Mouse (Mus musculus) lung, postnatal 0 days (tissue): ENCODE data around the gene Ddx19b. TPM values are rescaled to one million over a fixed set of nuclear protein-coding genes. Genes with fewer than 3 reads are reported as not detected.

ENCODE experiments used
- ATAC-seq: fragments of 200-750 bp; cut with Nextera tagmentation; 2 replicates; pipeline ENCODE4 v1.8.0; 2017; ENCODE audit warnings: moderate library complexity
- DNase-seq: peaks from one replicate; pipeline ENCODE4 v3.0.0-alpha.2; 2016; ENCODE audit warnings: low spot score
- H3K27ac ChIP-seq: fragments of 300-500 bp; sonication (generic); 2 replicates; pipeline ENCODE4 v1.5.1; 2014; ENCODE audit warnings: antibody characterized with exemption, mild to moderate bottlenecking, low read length, mixed read lengths
- H3K27me3 ChIP-seq: fragments of 300-500 bp; sonication (generic); replicated peaks from 2 replicates; pipeline ENCODE4 v1.6.1; 2014; ENCODE audit warnings: low read length, mixed read lengths; ENCODE audit not compliant: insufficient read depth
- H3K36me3 ChIP-seq: fragments of 300-500 bp; sonication (generic); 2 replicates; pipeline ENCODE4 v1.6.1; 2014; ENCODE audit warnings: low read length, mixed read lengths; ENCODE audit not compliant: insufficient read depth
- H3K4me1 ChIP-seq: fragments of 300-500 bp; sonication (generic); 2 replicates; pipeline ENCODE4 v1.6.1; 2014; ENCODE audit warnings: antibody characterized with exemption, low read depth, low read length, mixed read lengths; ENCODE audit not compliant: insufficient read depth
- H3K4me2 ChIP-seq: fragments of 300-500 bp; sonication (generic); replicated peaks from 2 replicates; pipeline ENCODE4 v1.6.1; 2014; ENCODE audit warnings: low read depth, mild to moderate bottlenecking, low read length, moderate library complexity, mixed read lengths
- H3K4me3 ChIP-seq: fragments of 300-500 bp; sonication (generic); 2 replicates; pipeline ENCODE4 v1.5.1; 2014; ENCODE audit warnings: low read depth, low read length
- H3K9ac ChIP-seq: fragments of 300-500 bp; sonication (generic); replicated peaks from 2 replicates; pipeline ENCODE4 v1.6.1; 2014; ENCODE audit warnings: low read depth, mild to moderate bottlenecking
- H3K9me3 ChIP-seq: fragments of 300-500 bp; sonication (generic); 2 replicates; pipeline ENCODE4 v1.6.1; 2016; ENCODE audit warnings: low read length, mixed read lengths
- CTCF ChIP-seq: IDR thresholded peaks from 2 replicates; pipeline ENCODE4 v1.5.1; 2016; ENCODE audit warnings: antibody characterized with exemption, mild to moderate bottlenecking
- EP300 ChIP-seq: IDR thresholded peaks from 2 replicates; pipeline ENCODE4 v1.6.1; 2016; ENCODE audit warnings: antibody characterized with exemption, mild to moderate bottlenecking, control low read depth
- WGBS: fragments of 180-500 bp; shearing (Covaris S2); extraction: QIAGEN DNeasy Blood & Tissue Kit; methylation state at CpG from one replicate; pipeline ENCODE4 v1.1.7; 2014; 5-methylcytosine and 5-hydroxymethylcytosine counted together
- polyA plus RNA-seq: library from polyadenylated mRNA; unstranded; fragments of >200 nt; fragmentation: Nextera tagmentation; extraction: Ambion mirVana; gene quantifications from 2 replicates; pipeline ENCODE4 v1.2.1, GENCODE M21; 2015

Gene Ddx19b
- polyA plus RNA-seq, 1 experiment from 2014 or later = 3.4 TPM

DNA sequence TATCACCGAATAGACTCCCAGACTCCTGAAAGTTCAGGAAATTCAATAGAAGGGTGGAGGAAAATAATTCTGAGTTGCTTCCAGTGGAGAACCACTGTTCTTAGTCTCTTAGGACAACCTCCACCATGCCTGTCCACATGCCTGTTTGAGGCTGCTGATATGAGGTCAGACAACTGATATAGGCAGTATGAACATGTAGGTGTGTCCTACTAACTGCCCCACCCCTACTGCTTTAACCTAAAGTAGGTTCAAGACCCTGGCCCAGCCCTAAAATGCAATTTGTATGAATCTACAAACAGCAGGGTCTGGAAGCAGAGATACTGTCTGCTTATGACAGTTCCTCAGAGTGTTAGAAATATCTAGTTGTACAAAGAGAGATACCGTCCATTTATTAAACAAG lies 24.1 kb upstream of the Ddx19b start:
- DNase-seq (no peak), ATAC-seq (no peak)
- Histone ChIP-seq H3K27me3 (no peaks in the 10 kb centered on the region), H3K9ac (no peak overlapping the region), H3K4me1 (peaks cover 8% of the 10 kb centered on the region; the same call in 1 of the 2 replicates), H3K36me3 (peaks cover 40% of the 10 kb centered on the region), H3K4me3 (no peak overlapping the region), H3K27ac (no peak overlapping the region), H3K9me3 (no peaks in the 10 kb centered on the region), H3K4me2 (no peak overlapping the region)
- no peak for TF ChIP-seq EP300
- no peak for TF ChIP-seq CTCF
- WGBS = 57% methylated on average over 2 of the region's 2 CpGs

DNA sequence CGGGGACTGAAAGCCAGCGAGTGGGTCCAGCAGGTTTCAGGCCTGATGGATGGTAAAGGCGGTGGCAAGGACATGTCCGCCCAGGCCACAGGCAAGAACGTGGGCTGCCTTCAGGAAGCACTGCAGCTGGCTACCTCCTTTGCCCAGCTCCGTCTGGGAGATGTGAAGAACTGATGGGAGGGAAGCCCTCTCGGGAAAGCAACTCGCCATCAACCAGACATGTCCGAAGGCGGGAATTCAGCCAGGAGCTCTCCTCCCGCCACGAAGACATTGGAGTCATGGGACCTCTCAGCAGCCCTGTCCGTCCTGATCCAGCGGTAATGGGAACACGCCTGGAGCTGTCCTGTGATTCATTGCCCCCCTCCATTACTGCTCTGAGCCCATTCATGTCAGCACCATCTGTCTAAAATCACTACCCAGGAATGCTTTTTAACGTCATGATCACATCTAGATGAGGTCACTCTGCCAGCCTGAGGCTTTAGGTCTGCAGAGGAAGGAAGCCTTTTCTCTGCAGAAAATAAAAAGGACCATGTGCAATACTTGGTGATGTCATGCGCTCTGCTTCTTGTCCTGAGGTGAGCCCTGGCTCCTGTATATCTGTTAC lies 23.6 kb upstream of the Ddx19b start:
- Histone ChIP-seq H3K4me2 (no peak overlapping the region), H3K27me3 (no peaks in the 10 kb centered on the region), H3K4me3 (no peak overlapping the region), H3K9me3 (no peaks in the 10 kb centered on the region), H3K4me1 (peaks cover 8% of the 10 kb centered on the region; the same call in 1 of the 2 replicates), H3K27ac (no peak overlapping the region), H3K9ac (no peak overlapping the region), H3K36me3 (peaks cover 45% of the 10 kb centered on the region)
- WGBS = 88% methylated on average over 17 of the region's 17 CpGs
- no peak for DNase-seq
- ATAC-seq = no peak
- TF ChIP-seq EP300 = no peak
- TF ChIP-seq CTCF = no peak

- H3K9ac ChIP-seq = no peak overlapping the region
- no peak overlapping the region for H3K4me2 ChIP-seq
- DNase-seq = no peak
- 95% methylated on average over 12 of the region's 12 CpGs for WGBS
- H3K4me3 ChIP-seq = no peak overlapping the region
- H3K27ac ChIP-seq = no peak overlapping the region
- ATAC-seq = no peak
- peaks cover 57% of the 10 kb centered on the region for H3K36me3 ChIP-seq
- no peaks in the 10 kb centered on the region for H3K27me3 ChIP-seq
- no peaks in the 10 kb centered on the region for H3K9me3 ChIP-seq
- peaks cover 8% of the 10 kb centered on the region; the same call in 1 of the 2 replicates for H3K4me1 ChIP-seq
- TF ChIP-seq CTCF (no peak), EP300 (no peak)
These were observed 22.4 kb upstream of the Ddx19b start for GRCm38 (mm10) chr8:111053827-111054518.

GRCm38 (mm10) chr8:111049106-111049505 lies 17.6 kb upstream of the Ddx19b start:
- H3K4me3 ChIP-seq = no peak overlapping the region
- H3K9ac ChIP-seq = no peak overlapping the region
- no peak for ATAC-seq
- peaks cover 57% of the 10 kb centered on the region for H3K36me3 ChIP-seq
- no peak for TF ChIP-seq EP300
- no peak for TF ChIP-seq CTCF
- DNase-seq = no peak
- H3K4me1 ChIP-seq = no peaks in the 10 kb centered on the region
- H3K9me3 ChIP-seq = no peaks in the 10 kb centered on the region
- no peaks in the 10 kb centered on the region for H3K27me3 ChIP-seq
- 98% methylated on average over 7 of the region's 7 CpGs for whole genome bisulfite sequencing
- H3K4me2 ChIP-seq = no peak overlapping the region
- no peak overlapping the region for H3K27ac ChIP-seq

- TF ChIP-seq EP300 (no peak), CTCF (0 out of 2 replicates have a peak, but pooled peaks have one; percentile 10)
- no peaks in the 10 kb centered on the region for H3K9me3 ChIP-seq
- 93% methylated on average over 2 of the region's 2 CpGs for WGBS
- no peaks in the 10 kb centered on the region for H3K4me1 ChIP-seq
- peaks cover 53% of the 10 kb centered on the region for H3K36me3 ChIP-seq
- H3K9ac ChIP-seq = no peak overlapping the region
- no peak overlapping the region for H3K4me3 ChIP-seq
- no peak overlapping the region for H3K27ac ChIP-seq
- H3K4me2 ChIP-seq = no peak overlapping the region
- no peaks in the 10 kb centered on the region for H3K27me3 ChIP-seq
- DNase-seq (no peak), ATAC-seq (no peak)
These were observed 17.1 kb upstream of the Ddx19b start for GRCm38 (mm10) chr8:111048694-111049093.

GRCm38 (mm10) chr8:111044003-111044734 lies 12.6 kb upstream of the Ddx19b start:
- ATAC-seq = no peak
- no peak overlapping the region for H3K27ac ChIP-seq
- H3K4me1 ChIP-seq = no peaks in the 10 kb centered on the region
- H3K36me3 ChIP-seq = peaks cover 38% of the 10 kb centered on the region
- no peak overlapping the region for H3K9ac ChIP-seq
- WGBS = 46% methylated on average over 2 of the region's 2 CpGs
- TF ChIP-seq CTCF = peak; percentile 43
- no peak for TF ChIP-seq EP300
- no peak for DNase-seq
- no peak overlapping the region for H3K4me3 ChIP-seq
- H3K9me3 ChIP-seq = no peaks in the 10 kb centered on the region
- H3K27me3 ChIP-seq = no peaks in the 10 kb centered on the region
- H3K4me2 ChIP-seq = no peak overlapping the region
